Mouse (Mus musculus) CH12F3 (cell line): ENCODE measurements around the gene Mfsd4b1.

Experiments used
- in situ Hi-C: fragments of 300-500 bp; cut with MboI; formaldehyde crosslinking; loops from 2 replicates; pipeline ENCODE4 v1.14.3; 2020; ENCODE audit warnings: low sequenced_read_pairs

The Mfsd4b1 gene

DNA sequence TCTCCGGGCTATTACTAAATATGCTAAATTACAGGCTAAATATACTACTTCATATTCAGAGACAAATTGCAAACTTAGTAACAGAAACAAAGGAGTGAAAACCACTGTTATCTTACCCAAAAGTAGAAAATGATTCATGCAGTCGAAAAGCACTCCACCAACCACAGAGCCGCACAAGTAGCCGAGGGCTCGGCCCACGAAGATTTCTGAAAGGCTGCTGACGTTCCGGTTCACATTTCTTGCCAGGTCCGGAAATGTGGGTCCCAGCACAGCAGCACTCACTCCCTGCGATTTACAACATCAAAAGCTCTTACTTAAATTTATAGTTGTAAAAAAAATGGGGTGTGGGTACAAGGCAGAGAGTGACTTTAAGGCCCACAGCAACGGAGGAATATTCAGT is 50.1 kb downstream of the Mfsd4b1 start:
- in situ Hi-C loops, result no loop called here

DNA sequence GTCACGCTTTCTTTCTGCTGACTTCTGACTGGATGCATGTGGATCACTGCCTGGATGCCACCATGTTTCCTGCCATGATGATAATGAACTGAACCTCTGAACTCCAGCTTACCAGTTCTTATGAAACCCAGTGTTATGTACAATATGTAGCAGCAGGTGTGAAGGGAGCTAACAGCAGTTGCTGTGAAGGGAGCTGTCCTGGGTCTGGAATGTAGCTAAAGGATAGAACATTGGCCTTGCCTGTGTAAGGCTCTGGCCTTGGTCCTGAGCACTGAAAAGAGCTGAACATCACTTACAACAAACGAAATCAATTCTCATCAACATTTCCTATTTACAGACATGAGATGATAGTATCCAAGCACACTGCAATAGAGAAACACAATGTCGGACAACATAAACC is 57.6 kb downstream of the Mfsd4b1 start:
- in situ Hi-C loops, result no loop called here

- in situ Hi-C loops, result no loop called here
Observed at GRCm38 (mm10) chr10:39961906-39962305, 63.2 kb downstream of the Mfsd4b1 start.

DNA sequence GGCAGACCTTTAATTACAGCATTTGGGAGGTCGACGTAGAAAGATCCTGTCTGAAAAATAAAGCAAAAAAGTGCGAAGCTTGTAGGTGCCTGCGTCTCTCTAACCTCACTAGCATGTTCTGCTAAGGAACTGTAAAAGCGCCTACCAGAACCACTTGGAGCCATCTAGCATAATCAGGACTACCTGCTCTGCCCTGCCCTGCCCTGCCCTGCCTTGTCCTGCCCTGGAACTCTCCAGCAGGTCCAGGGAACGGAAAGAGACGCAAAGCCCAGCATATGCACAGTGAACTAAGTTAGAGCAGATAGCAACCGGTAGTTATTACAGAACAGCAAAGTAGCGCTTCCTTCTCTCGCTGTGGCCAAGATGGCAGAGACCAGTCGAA is 64.6 kb downstream of the Mfsd4b1 start:
- in situ Hi-C loops, result no loop called here

DNA sequence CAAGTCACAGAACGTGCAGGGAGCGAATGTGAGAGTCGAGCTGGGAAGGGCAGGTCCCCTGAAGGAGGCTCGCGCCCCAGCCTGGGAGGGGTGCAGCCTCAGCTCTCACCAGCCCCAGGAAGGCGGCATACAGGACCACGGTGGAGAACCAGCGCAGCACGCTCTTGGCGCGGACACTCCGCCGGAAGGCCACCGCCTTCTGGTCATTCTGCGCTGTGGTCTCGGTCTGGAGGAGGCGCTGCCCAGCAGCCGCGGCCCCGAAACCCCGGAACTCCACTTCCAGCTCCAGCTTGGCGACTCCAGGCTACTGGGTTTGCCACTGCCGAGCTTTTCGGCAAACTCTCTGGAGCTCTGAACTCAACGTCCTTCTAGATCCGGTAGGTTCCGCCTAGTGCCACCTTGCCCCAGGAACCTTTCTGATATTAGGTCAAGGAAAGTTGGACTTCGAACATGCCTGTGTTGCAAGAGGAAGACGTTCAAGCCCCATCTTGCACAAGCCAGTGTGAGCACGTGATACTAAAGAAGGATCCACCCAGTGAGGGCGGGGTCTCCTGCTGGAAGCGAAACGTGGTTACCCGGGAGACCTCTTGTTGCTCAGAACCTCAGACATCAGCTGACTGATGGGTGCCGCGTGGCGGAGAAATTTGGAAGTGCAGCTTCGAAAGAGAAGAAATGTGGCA is 65.2 kb downstream of the Mfsd4b1 start, which contains the start of gene Mfsd4b3:
TSS of gene Mfsd4b3 (minus strand) at position 393 of the 680 bp plus-strand sequence.
- in situ Hi-C loops, result no loop called here

GRCm38 (mm10) chr10:39958266-39958665 is 66.8 kb downstream of the Mfsd4b1 start:
- in situ Hi-C loops, result no loop called here

GRCm38 (mm10) chr10:39956340-39956878 is 68.7 kb downstream of the Mfsd4b1 start:
- in situ Hi-C loops, result no loop called here

DNA sequence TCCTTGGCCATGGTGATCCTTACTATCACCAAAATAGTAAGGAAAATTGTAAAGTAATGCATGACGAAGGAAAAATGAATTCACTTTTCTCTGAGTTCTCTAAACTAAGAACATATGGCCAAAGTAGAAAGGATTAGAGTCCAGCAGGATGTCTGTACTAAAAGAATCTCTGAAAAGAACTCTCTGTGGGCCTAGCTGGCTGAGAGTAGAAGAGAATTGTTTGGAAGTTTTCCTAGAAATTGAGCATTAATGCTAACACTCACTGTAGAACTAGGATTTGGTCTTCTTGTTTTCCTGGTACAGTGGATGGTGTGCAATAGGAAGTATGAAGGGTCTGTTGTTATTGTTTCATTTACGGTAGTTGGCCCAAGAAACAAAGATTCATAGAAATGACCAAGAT is 69.9 kb downstream of the Mfsd4b1 start:
- in situ Hi-C loops, result no loop called here
